Mouse (Mus musculus): ENCODE measurements around the gene Casp7. TPM values are rescaled to one million over a fixed set of nuclear protein-coding genes. Genes with fewer than 3 reads are reported as not detected.

The Casp7 gene
- polyA plus RNA-seq, 1 experiment from 2014 or later: 21.5 TPM

DNA sequence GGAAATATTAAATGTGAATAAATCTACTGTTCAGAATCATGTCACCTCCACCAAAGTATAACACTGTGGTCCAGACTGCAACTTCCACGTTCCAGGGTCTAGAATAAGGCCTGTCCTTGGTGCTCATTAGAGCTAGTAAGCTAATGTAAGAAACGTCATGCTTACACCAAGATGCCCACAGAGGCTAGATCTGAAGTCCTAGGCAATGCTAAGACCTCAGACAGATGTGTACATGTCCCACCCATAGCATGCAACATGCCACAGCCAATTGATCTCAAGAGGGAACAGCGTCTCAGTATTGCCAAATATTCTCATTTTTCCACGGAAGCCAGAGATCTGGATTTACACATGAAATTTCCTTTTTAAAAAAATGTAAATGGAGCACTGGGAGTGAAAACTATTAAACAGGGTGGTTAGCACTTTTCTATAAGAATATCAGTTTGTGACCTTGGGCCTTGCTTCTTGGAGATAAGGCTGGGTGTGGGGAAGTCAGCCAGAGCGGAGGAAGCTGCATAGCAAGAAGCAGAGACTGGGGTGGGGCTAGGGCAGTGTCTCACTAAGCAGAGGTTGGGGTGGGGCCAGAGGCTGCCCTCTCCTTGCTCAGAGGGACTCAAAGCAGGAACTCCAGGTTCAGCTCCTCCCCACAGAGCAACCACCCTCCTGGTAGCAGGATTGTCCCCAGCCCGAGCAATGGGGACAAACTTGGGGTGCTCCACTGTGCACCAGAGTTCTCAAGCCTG lies 5.5 kb upstream of the Casp7 start:
- Histone ChIP-seq H3K9ac (ENCODE audit: low read depth, low read length) (no peak overlapping the region), H3K4me2 (ENCODE audit: low read depth, low read length) (no peak overlapping the region), H3K27me3 (replicated peaks; ENCODE audit: control insufficient read depth, insufficient read depth, low read length) (no peaks in the 10 kb centered on the region; the same call in 1 of the 2 replicates), H3K4me3 (ENCODE audit: low read depth, low read length) (no peak overlapping the region), H3K4me1 (ENCODE audit: control insufficient read depth, insufficient read depth, low read length) (peaks cover 4% of the 10 kb centered on the region; the same call in 1 of the 2 replicates), H3K36me3 (ENCODE audit: control insufficient read depth, insufficient read depth, low read length) (no peaks in the 10 kb centered on the region), H3K27ac (replicated peaks; ENCODE audit: low read depth, low read length) (no peak overlapping the region), H3K9me3 (ENCODE audit: control insufficient read depth, low read length) (no peaks in the 10 kb centered on the region)
- no peak for DNase-seq (ENCODE audit: low spot score)
- WGBS: 74% methylated on average over 6 of the region's 6 CpGs
- ATAC-seq (ENCODE audit: low read depth): no peak

DNA sequence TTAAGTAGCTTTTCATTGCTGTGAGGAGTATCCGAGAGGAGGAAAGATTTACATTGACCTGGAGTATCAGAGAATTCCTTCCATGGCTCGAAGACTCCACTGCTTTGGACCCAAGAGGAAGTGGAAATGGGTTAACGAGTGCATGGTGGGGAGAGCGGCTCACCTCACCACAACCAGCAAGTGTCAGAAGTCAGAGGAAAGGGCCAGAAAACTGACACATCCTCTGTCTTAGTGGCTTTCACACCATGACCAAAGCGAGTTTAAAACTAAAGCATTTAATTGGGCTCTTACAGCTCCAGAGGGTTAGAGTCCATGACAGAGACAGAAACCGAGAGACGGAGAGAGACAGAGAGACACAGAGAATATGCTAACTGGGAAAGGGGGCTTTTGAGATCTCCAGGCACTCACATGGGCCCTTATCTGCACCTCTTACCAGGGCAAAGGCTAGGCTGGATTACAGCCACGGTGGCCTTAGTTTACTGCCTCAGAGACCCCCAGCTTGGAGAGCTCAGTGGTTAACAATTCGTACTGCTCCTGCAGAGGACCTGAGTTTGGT lies 3.5 kb upstream of the Casp7 start:
- H3K4me2 ChIP-seq (ENCODE audit: low read depth, low read length): no peak overlapping the region
- no peak overlapping the region for H3K27ac ChIP-seq (replicated peaks; ENCODE audit: low read depth, low read length)
- H3K4me1 ChIP-seq (ENCODE audit: control insufficient read depth, insufficient read depth, low read length): peaks cover 13% of the 10 kb centered on the region; the same call in 1 of the 2 replicates
- ATAC-seq (ENCODE audit: low read depth) (no peak), DNase-seq (ENCODE audit: low spot score) (no peak)
- no peaks in the 10 kb centered on the region; the same call in 1 of the 2 replicates for H3K27me3 ChIP-seq (replicated peaks; ENCODE audit: control insufficient read depth, insufficient read depth, low read length)
- H3K36me3 ChIP-seq (ENCODE audit: control insufficient read depth, insufficient read depth, low read length): no peaks in the 10 kb centered on the region
- WGBS: 83% methylated on average over 9 of the region's 9 CpGs
- H3K9ac ChIP-seq (ENCODE audit: low read depth, low read length): no peak overlapping the region
- no peaks in the 10 kb centered on the region for H3K9me3 ChIP-seq (ENCODE audit: control insufficient read depth, low read length)
- H3K4me3 ChIP-seq (ENCODE audit: low read depth, low read length): no peak overlapping the region

DNA sequence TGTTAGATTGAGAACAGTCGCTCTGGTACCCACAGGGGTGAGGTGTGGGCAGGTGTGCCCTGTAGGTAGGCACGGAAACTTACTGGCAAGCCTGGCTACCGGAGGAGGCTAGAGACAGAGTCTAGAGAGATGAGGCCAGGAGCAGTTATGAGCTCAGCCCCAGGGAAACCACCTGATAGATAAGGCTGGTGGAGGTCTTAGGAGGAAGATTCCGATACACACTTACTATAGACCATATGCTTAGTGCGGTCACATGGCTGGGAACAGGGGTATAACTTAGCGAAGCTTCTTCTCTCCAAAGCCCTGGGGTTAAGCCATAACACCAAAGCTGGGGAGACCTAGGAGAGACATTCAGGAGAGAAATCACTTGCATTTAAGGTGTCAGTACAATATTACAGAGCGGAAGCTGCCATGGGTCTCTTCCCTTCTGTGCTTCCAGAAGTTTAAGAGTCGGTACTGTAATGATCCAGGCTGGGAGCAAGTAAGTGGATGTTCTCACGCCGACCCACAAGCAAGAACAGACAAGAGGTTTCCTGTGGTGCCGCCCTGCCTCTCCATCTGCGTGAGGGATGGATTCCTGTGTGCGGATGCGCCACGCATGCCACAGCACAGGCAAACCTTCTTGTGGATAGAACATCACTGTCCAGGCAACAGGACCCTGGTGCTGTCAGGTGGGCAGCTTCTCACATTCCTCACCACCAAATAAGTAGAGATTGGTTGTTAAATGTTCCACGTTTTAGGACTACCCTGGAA lies 1.6 kb upstream of the Casp7 start:
- Histone ChIP-seq H3K4me2 (ENCODE audit: low read depth, low read length) (no peak overlapping the region), H3K9me3 (ENCODE audit: control insufficient read depth, low read length) (no peaks in the 10 kb centered on the region), H3K36me3 (ENCODE audit: control insufficient read depth, insufficient read depth, low read length) (no peaks in the 10 kb centered on the region), H3K4me1 (ENCODE audit: control insufficient read depth, insufficient read depth, low read length) (peaks cover 13% of the 10 kb centered on the region; the same call in 1 of the 2 replicates), H3K27ac (replicated peaks; ENCODE audit: low read depth, low read length) (no peak overlapping the region), H3K9ac (ENCODE audit: low read depth, low read length) (no peak overlapping the region), H3K27me3 (replicated peaks; ENCODE audit: control insufficient read depth, insufficient read depth, low read length) (no peaks in the 10 kb centered on the region; the same call in 1 of the 2 replicates), H3K4me3 (ENCODE audit: low read depth, low read length) (no peak overlapping the region)
- WGBS: 88% methylated on average over 16 of the region's 16 CpGs
- DNase-seq (ENCODE audit: low spot score) (no peak), ATAC-seq (ENCODE audit: low read depth) (no peak)

DNA sequence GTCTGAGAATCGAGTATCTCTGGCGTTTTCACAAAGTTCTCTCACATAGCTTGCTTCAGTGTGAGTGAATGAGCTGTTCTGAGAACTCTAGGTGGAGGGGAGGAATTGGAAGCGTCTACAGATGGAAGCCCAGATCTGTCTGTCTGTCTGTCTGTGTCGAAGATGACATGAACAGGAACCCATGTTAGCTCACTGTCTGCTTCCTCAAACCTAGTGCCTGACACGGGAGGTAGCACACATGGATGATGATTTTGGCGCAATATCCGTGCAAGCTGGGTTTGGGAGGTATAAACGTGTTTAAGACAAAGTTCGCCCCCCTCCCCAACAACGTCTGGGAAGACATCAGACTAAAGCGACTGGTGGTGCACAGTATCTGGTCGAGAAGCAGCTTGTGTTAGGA lies 702 bp upstream of the Casp7 start:
- Histone ChIP-seq H3K27me3 (replicated peaks; ENCODE audit: control insufficient read depth, insufficient read depth, low read length) (no peaks in the 10 kb centered on the region; the same call in 1 of the 2 replicates), H3K9me3 (ENCODE audit: control insufficient read depth, low read length) (no peaks in the 10 kb centered on the region), H3K27ac (replicated peaks; ENCODE audit: low read depth, low read length) (no peak overlapping the region), H3K4me2 (ENCODE audit: low read depth, low read length) (peak overlapping the region; percentile 95), H3K4me1 (ENCODE audit: control insufficient read depth, insufficient read depth, low read length) (peaks cover 13% of the 10 kb centered on the region; the same call in 1 of the 2 replicates), H3K4me3 (ENCODE audit: low read depth, low read length) (peak overlapping the region; percentile 65), H3K9ac (ENCODE audit: low read depth, low read length) (peak overlapping the region; percentile 76), H3K36me3 (ENCODE audit: control insufficient read depth, insufficient read depth, low read length) (no peaks in the 10 kb centered on the region)
- ATAC-seq (ENCODE audit: low read depth) (no peak), DNase-seq (ENCODE audit: low spot score) (no peak)
- WGBS: 38% methylated on average over 12 of the region's 12 CpGs

DNA sequence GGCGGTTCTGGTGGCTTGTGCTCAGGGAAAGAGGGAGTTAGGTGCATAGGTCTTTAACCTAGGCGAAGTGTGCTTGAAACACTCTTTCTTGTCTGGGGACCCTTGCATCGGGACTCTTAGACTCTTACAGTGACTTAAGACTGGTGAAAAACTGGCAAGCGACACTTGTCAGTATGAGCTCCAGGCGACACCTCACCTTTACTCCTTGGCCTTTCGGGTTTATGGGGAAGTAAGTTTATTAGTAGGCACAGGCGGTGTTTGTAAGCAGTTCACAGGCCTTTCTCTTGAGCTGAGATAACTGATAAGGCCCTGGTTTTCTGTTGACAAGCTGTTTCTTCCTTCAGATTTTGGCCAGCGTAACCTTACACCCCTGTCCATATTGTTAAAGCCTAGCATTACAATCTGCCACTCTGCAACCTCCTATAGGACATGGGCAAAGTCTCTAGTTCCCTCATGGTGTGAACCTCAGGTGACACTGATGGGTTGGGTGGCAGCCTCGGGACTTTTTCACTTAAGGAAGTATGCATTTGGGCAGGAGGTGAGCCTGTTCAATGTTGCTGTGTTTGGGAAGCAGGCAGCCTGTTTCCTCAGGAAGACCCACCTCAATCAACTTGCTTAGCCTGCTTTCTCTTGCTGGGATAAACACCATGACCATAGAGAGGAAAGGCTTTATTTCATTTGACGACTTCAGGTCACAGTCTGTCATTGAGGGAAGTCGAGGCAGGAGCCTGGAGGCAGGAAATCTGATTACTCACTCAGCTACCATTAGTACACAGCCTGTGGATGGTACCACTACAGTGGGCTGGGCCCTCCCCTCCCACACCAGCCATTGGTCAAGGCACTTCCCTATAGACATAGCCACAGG lies 966 bp downstream of the Casp7 start:
- H3K4me2 ChIP-seq (ENCODE audit: low read depth, low read length): peak overlapping the region; percentile 95
- ATAC-seq (ENCODE audit: low read depth): no peak

DNA sequence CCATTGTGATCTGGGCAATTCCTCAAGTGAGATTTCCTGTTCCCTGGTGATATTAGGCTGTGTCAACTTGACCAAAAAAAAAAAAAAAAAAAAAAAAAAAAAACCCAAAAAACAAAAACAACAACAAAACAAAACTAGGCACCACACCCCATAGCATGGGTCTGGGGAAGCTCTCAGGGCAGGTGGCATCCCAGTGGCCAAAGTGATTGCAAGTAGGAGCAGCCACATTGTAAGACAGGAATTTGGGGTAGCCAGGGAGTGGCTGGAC lies 1.5 kb downstream of the Casp7 start:
- Histone ChIP-seq H3K4me1 (ENCODE audit: control insufficient read depth, insufficient read depth, low read length) (peaks cover 13% of the 10 kb centered on the region; the same call in 1 of the 2 replicates), H3K4me3 (ENCODE audit: low read depth, low read length) (no peak overlapping the region), H3K9me3 (ENCODE audit: control insufficient read depth, low read length) (no peaks in the 10 kb centered on the region), H3K27me3 (replicated peaks; ENCODE audit: control insufficient read depth, insufficient read depth, low read length) (no peaks in the 10 kb centered on the region; the same call in 1 of the 2 replicates), H3K4me2 (ENCODE audit: low read depth, low read length) (no peak overlapping the region), H3K36me3 (ENCODE audit: control insufficient read depth, insufficient read depth, low read length) (no peaks in the 10 kb centered on the region), H3K27ac (replicated peaks; ENCODE audit: low read depth, low read length) (no peak overlapping the region), H3K9ac (ENCODE audit: low read depth, low read length) (no peak overlapping the region)
- ATAC-seq (ENCODE audit: low read depth) (no peak), DNase-seq (ENCODE audit: low spot score) (no peak)

More for the DNA sequence above, 966 bp downstream of the Casp7 start:
- Histone ChIP-seq H3K9ac (ENCODE audit: low read depth, low read length) (peak overlapping the region; percentile 76), H3K27me3 (replicated peaks; ENCODE audit: control insufficient read depth, insufficient read depth, low read length) (no peaks in the 10 kb centered on the region; the same call in 1 of the 2 replicates), H3K9me3 (ENCODE audit: control insufficient read depth, low read length) (no peaks in the 10 kb centered on the region), H3K36me3 (ENCODE audit: control insufficient read depth, insufficient read depth, low read length) (no peaks in the 10 kb centered on the region), H3K4me3 (ENCODE audit: low read depth, low read length) (peak overlapping the region; percentile 65), H3K4me1 (ENCODE audit: control insufficient read depth, insufficient read depth, low read length) (peaks cover 13% of the 10 kb centered on the region; the same call in 1 of the 2 replicates), H3K27ac (replicated peaks; ENCODE audit: low read depth, low read length) (peak overlapping the region; percentile 78)
- 55% methylated on average over 11 of the region's 11 CpGs for WGBS
- no peak for DNase-seq (ENCODE audit: low spot score)

DNA sequence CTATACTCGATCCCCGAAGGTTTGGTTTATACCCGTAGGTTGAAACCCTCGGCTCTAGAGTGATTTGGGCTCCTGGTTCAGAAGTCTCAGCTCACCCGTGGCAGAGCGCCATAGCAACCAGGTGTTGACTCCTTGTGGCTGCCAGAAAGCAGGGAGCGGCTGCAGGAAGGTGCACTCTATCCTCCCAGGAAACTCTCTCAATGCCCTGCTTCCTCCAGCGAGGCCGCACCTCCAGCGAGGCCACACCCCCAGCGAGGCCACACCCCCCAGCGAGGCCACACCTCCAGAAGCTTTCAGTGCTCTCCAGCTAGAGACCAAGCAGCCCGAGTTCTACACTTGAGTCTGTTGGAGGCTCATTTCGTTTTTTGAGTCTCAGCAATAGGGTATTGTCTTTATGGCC lies 3.3 kb downstream of the Casp7 start:
- H3K27ac ChIP-seq (replicated peaks; ENCODE audit: low read depth, low read length): no peak overlapping the region
- no peak overlapping the region for H3K4me3 ChIP-seq (ENCODE audit: low read depth, low read length)
- no peak for DNase-seq (ENCODE audit: low spot score)
- H3K27me3 ChIP-seq (replicated peaks; ENCODE audit: control insufficient read depth, insufficient read depth, low read length): no peaks in the 10 kb centered on the region; the same call in 1 of the 2 replicates
- WGBS: 47% methylated on average over 14 of the region's 14 CpGs
- H3K36me3 ChIP-seq (ENCODE audit: control insufficient read depth, insufficient read depth, low read length): no peaks in the 10 kb centered on the region; the same call in 1 of the 2 replicates
- H3K9me3 ChIP-seq (ENCODE audit: control insufficient read depth, low read length): no peaks in the 10 kb centered on the region
- no peak overlapping the region for H3K9ac ChIP-seq (ENCODE audit: low read depth, low read length)
- peaks cover 13% of the 10 kb centered on the region; the same call in 1 of the 2 replicates for H3K4me1 ChIP-seq (ENCODE audit: control insufficient read depth, insufficient read depth, low read length)
- H3K4me2 ChIP-seq (ENCODE audit: low read depth, low read length): no peak overlapping the region
- no peak for ATAC-seq (ENCODE audit: low read depth)

DNA sequence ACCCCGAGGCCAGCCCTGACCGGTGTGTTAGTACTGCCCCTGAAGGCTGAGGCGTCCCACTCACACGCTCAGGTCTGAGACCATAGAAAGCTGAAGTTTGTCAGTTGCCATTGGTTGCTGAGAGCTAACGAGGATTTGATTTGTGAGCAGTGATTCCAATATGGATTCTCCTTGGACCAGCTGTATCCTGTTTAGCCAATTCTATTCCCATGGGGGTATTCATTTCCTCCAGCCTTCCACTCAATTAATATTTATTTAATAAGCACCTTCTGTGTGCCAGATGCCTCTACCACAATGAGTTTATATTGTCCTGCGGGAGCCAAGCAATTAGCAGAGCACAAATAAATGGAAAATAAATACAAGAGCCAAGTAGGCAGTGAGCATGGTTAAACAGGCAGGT lies 4.9 kb downstream of the Casp7 start:
- Histone ChIP-seq H3K9ac (ENCODE audit: low read depth, low read length) (no peak overlapping the region), H3K9me3 (ENCODE audit: control insufficient read depth, low read length) (no peaks in the 10 kb centered on the region), H3K27me3 (replicated peaks; ENCODE audit: control insufficient read depth, insufficient read depth, low read length) (no peaks in the 10 kb centered on the region), H3K4me3 (ENCODE audit: low read depth, low read length) (no peak overlapping the region), H3K4me1 (ENCODE audit: control insufficient read depth, insufficient read depth, low read length) (0 out of 2 replicates have a peak, but pooled peaks cover 6% of the 10 kb centered on the region), H3K27ac (replicated peaks; ENCODE audit: low read depth, low read length) (no peak overlapping the region), H3K36me3 (ENCODE audit: control insufficient read depth, insufficient read depth, low read length) (peaks cover 3% of the 10 kb centered on the region; the same call in 1 of the 2 replicates), H3K4me2 (ENCODE audit: low read depth, low read length) (no peak overlapping the region)
- no peak for DNase-seq (ENCODE audit: low spot score)
- ATAC-seq (ENCODE audit: low read depth): no peak
- WGBS: 69% methylated on average over 6 of the region's 6 CpGs

Measured in embryonic facial prominence, embryonic 14.5 days (tissue).